Mouse (Mus musculus) cortical plate, adult 2 months (tissue): ENCODE results near the gene Pomt1.
A peak's percentile ranks its signal among the peaks of the same experiment; 100 is the strongest.

Experiments
- CTCF ChIP-seq: fragments of 200-500 bp; IDR thresholded peaks from 2 replicates; pipeline ENCODE4 v1.5.1; 2011; ENCODE audit warnings: mild to moderate bottlenecking, control low read depth, low read length; ENCODE audit not compliant: insufficient read depth; ENCODE audit errors: extremely low read depth
- POLR2A ChIP-seq: fragments of 200-500 bp; IDR thresholded peaks from 2 replicates; pipeline ENCODE4 v1.6.1; 2011; ENCODE audit warnings: mild to moderate bottlenecking, low read length, control low read depth; ENCODE audit not compliant: insufficient read depth; ENCODE audit errors: extremely low read depth

DNA sequence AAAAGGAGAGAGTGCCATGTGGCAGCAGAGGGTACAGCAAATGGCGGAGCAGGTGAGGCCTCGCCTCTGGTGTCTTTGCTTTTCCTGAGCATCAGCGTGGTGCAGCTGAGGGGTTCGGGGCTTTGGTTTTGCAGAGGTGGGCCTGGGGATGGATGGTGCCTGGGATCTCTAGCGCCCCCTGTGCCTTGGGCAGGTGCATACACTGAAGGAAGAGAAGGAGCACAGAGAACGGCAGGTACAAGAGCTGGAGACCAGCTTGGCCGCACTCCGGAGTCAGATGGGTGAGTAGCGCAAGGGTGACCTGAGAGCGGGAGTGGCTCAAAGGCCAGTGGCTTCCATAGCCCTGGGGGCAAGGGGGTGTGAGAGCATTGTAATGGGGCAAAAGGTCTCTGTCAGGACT lies 66.6 kb downstream of the Pomt1 start:
- no peak for TF ChIP-seq POLR2A
- 0 out of 2 replicates have a peak, but pooled peaks have one; percentile 17 for TF ChIP-seq CTCF
